33 mouse cellular contexts compared by ENCODE assay signal in genomic region chr1:136725242-136725641, GRCm38 (mm10).
DNase-seq lines count a peak whose midpoint lies in the region; ATAC-seq and TF ChIP-seq lines count a peak whose summit lies in the region.
"Had no signal": no experiment of that assay in that cellular context is flagged by ENCODE, and none has a peak within 500 bp of the region (broad histone marks: within the 10 kb centered on the region; RNA-seq: fewer than 3 reads in every experiment).

No protein-coding gene starts in this region.

- in situ Hi-C loops in Patski (cut with MboI; ENCODE audit: low pct_unique_long_range_greater_than_20kb) = no loop called here

- TF ChIP-seq CTCF in layer of hippocampus, adult 2 months (conservative IDR thresholded peaks at IDR 0.05) = no peak
- no peak for TF ChIP-seq CTCF in Patski (IDR thresholded peaks at IDR 0.05)

- no peak overlapping the region for H3K4me3 ChIP-seq in layer of hippocampus, adult 2 months
- no peak overlapping the region for H3K4me3 ChIP-seq in hindbrain, embryonic 14.5 days (replicated peaks; ENCODE audit: low read length)
- H3K4me3 ChIP-seq in hindbrain, embryonic 10.5 days = no peak overlapping the region
- H3K4me3 ChIP-seq: gastrocnemius, adult 2 months; heart, embryonic 12.5 days; hindbrain, embryonic 15.5 days; liver, embryonic 12.5 days; megakaryocyte, embryonic 14.5 days; neural tube, embryonic 15.5 days; stomach, embryonic 15.5 days had no signal

- no peaks in the 10 kb centered on the region for H3K27me3 ChIP-seq in Patski
- H3K27me3 ChIP-seq in hindbrain, embryonic 14.5 days (ENCODE audit: control insufficient read depth, insufficient read depth, low read length) = peaks cover 5% of the 10 kb centered on the region; the same call in 1 of the 2 replicates
- no peaks in the 10 kb centered on the region for H3K27me3 ChIP-seq in hindbrain, embryonic 10.5 days (ENCODE audit: insufficient read depth, poor library complexity, severe bottlenecking)
- H3K27me3 ChIP-seq: heart, embryonic 12.5 days; hindbrain, embryonic 15.5 days; liver, embryonic 12.5 days; neural tube, embryonic 15.5 days; stomach, embryonic 15.5 days had no signal

- H3K9me3 ChIP-seq in hindbrain, embryonic 14.5 days (ENCODE audit: control insufficient read depth, low read length) = no peaks in the 10 kb centered on the region
- no peaks in the 10 kb centered on the region for H3K9me3 ChIP-seq in hindbrain, embryonic 10.5 days
- H3K9me3 ChIP-seq: heart, embryonic 12.5 days; hindbrain, embryonic 15.5 days; liver, embryonic 12.5 days; neural tube, embryonic 15.5 days; stomach, embryonic 15.5 days had no signal

- H3K27ac ChIP-seq in layer of hippocampus, adult 2 months = peak overlapping the region; percentile 8; the same call in 1 of the 2 replicates
- no peak overlapping the region for H3K27ac ChIP-seq in hindbrain, embryonic 14.5 days
- H3K27ac ChIP-seq in hindbrain, embryonic 10.5 days = no peak overlapping the region
- H3K27ac ChIP-seq: gastrocnemius, adult 2 months; hindbrain, embryonic 15.5 days; liver, embryonic 12.5 days; neural tube, embryonic 15.5 days; stomach, embryonic 15.5 days had no signal

- DNase-seq in layer of hippocampus, adult 2 months (ENCODE audit: low spot score in 2 of 2) = no peak
- no peak for DNase-seq in layer of hippocampus, adult 9-10 months (ENCODE audit: low spot score)
- peak; percentile 6 for DNase-seq in lung, postnatal 25 days (ENCODE audit: low spot score)
- no peak for DNase-seq in lung, postnatal 4 days
- no peak for DNase-seq in Patski (ENCODE audit: low read depth, low spot score)
- no peak for DNase-seq in hindbrain, embryonic 14.5 days (ENCODE audit: low spot score)
- no peak for DNase-seq in hindbrain, embryonic 10.5 days (ENCODE audit: low spot score)
- DNase-seq: adrenal gland, adult 2 months; adrenal gland, postnatal 36 days; cerebellum, adult 2 months; cerebellum, postnatal 14 days; gastrocnemius, adult 2 months; gastrocnemius, postnatal 36 days; heart, adult 18-20 months; heart, postnatal 4 days; kidney, adult 11 months; kidney, postnatal 14 days; layer of hippocampus, postnatal 36 days; left cerebral cortex, postnatal 4 days; liver, postnatal 0 days; midbrain, embryonic 14.5 days; right cerebral cortex, postnatal 25 days; thymus, postnatal 25 days had no signal

- POLR2A ChIA-PET in Patski (lab: Charles Lee) = interaction anchor here (0.6 to 0.8 kb wide), 2 partner anchors 34 to 138 kb away, joined by 3 to 4 read pairs; no protein-coding TSS in a partner anchor

- no peak overlapping the region for H3K9ac ChIP-seq in hindbrain, embryonic 14.5 days
- H3K9ac ChIP-seq: heart, embryonic 12.5 days; hindbrain, embryonic 15.5 days; liver, embryonic 12.5 days; liver, postnatal 0 days; neural tube, embryonic 15.5 days; stomach, embryonic 15.5 days had no signal

- no peaks in the 10 kb centered on the region for H3K36me3 ChIP-seq in hindbrain, embryonic 14.5 days (replicated peaks; ENCODE audit: control insufficient read depth, insufficient read depth)
- H3K36me3 ChIP-seq in hindbrain, embryonic 10.5 days = no peaks in the 10 kb centered on the region
- H3K36me3 ChIP-seq: heart, embryonic 12.5 days; hindbrain, embryonic 15.5 days; liver, embryonic 12.5 days; neural tube, embryonic 15.5 days; stomach, embryonic 15.5 days had no signal

- CTCF ChIA-PET in Patski (lab: Charles Lee) = interaction anchor here (1.1 to 2.7 kb wide), 4 partner anchors 11 to 169 kb away, joined by 4 to 7 read pairs (median 5); no protein-coding TSS in a partner anchor

- peak; percentile 26 for ATAC-seq in Patski
- no peak for ATAC-seq in hindbrain, embryonic 14.5 days (ENCODE audit: low FRiP score)
- ATAC-seq: activated CD4-positive, CD25-positive, alpha-beta regulatory T cell, adult 4 months; CD4-positive, CD25-positive, alpha-beta regulatory T cell, adult 4 months; forebrain, embryonic 14.5 days; inflammation-experienced regulatory T-cells, adult 6 months; liver, embryonic 12.5 days; liver, postnatal 0 days had no signal

- no peak overlapping the region for H3K4me2 ChIP-seq in hindbrain, embryonic 14.5 days (replicated peaks)
- H3K4me2 ChIP-seq: heart, embryonic 12.5 days; hindbrain, embryonic 15.5 days; liver, embryonic 12.5 days; neural tube, embryonic 15.5 days; stomach, embryonic 15.5 days had no signal

- no peaks in the 10 kb centered on the region for H3K4me1 ChIP-seq in hindbrain, embryonic 14.5 days (replicated peaks; ENCODE audit: control insufficient read depth, insufficient read depth, low read length)
- H3K4me1 ChIP-seq in hindbrain, embryonic 10.5 days (replicated peaks) = peaks cover 11% of the 10 kb centered on the region
- H3K4me1 ChIP-seq: heart, embryonic 12.5 days; liver, embryonic 12.5 days; megakaryocyte, embryonic 14.5 days; neural tube, embryonic 15.5 days; stomach, embryonic 15.5 days had no signal

- WGBS in hindbrain, embryonic 14.5 days = 75% methylated on average over 4 of the region's 4 CpGs
- WGBS in hindbrain, embryonic 10.5 days = 74% methylated on average over 4 of the region's 4 CpGs
